Mouse (Mus musculus) layer of hippocampus, adult 2 months (tissue): Measurements from ENCODE around the gene Psme2b. TPM values are rescaled to one million over a fixed set of nuclear protein-coding genes. Genes with fewer than 3 reads are reported as not detected.
"Not testable (repeated sequence)": the region's sequence is repeated elsewhere in the genome, so short reads cannot be mapped to it uniquely, and the experiment has no call there.

Source experiments
- DNase-seq, 2 experiments: peaks; one replicate each; pipeline ENCODE4 v3.0.0; 2022; ENCODE audit warnings: low spot score in 2 of 2
- H3K27ac ChIP-seq: fragments of 200-600 bp; 2 replicates; pipeline ENCODE4 v1.8.1; 2022
- H3K4me3 ChIP-seq: fragments of 200-600 bp; 2 replicates; pipeline ENCODE4 v1.8.1; 2022; ENCODE audit warnings: mild to moderate bottlenecking
- CTCF ChIP-seq: fragments of 200-600 bp; conservative IDR thresholded peaks from 2 replicates; pipeline ENCODE4 v1.8.1; 2022; ENCODE audit warnings: antibody characterized with exemption, mild to moderate bottlenecking, moderate library complexity
- total RNA-seq, 2 experiments: library from RNA; stranded (reverse); gene quantifications; 2 replicates each; pipeline ENCODE4 v1.2.3; 2021

Gene Psme2b
- total RNA-seq, 2 experiments from 2014 or later = 1.2 to 1.3 TPM

- TF ChIP-seq CTCF = no peak
- no peak overlapping the region for H3K4me3 ChIP-seq
- H3K27ac ChIP-seq = no peak overlapping the region
- DNase-seq = no peak
Observed at GRCm38 (mm10) chr11:48918380-48918779, 27.6 kb downstream of the Psme2b start.

GRCm38 (mm10) chr11:48913611-48914010, 32.4 kb downstream of the Psme2b start:
- Histone ChIP-seq H3K4me3 (no peak overlapping the region), H3K27ac (no peak overlapping the region)
- TF ChIP-seq CTCF = no peak
- no peak for DNase-seq

- TF ChIP-seq CTCF = no peak
- H3K4me3 ChIP-seq = no peak overlapping the region
- no peak overlapping the region for H3K27ac ChIP-seq
- DNase-seq = no peak
Observed at GRCm38 (mm10) chr11:48908459-48908858, 37.5 kb downstream of the Psme2b start.

- no peak within 1 kb of the TSS for H3K27ac ChIP-seq
- DNase-seq = no peak
- TF ChIP-seq CTCF = no peak
- no peak within 1 kb of the TSS for H3K4me3 ChIP-seq
Observed at GRCm38 (mm10) chr11:48902021-48902420, 44.0 kb downstream of the Psme2b start, which contains the start of gene Gm5431. TSS of gene Gm5431 (minus strand) at chr11:48902214.

GRCm38 (mm10) chr11:48901567-48901930, 44.4 kb downstream of the Psme2b start:
- H3K27ac ChIP-seq, H3K4me3 ChIP-seq, DNase-seq: not testable (repeated sequence)

- not testable (repeated sequence) for DNase-seq, H3K4me3 ChIP-seq
Observed at GRCm38 (mm10) chr11:48900654-48901566, 45.1 kb downstream of the Psme2b start.

DNA sequence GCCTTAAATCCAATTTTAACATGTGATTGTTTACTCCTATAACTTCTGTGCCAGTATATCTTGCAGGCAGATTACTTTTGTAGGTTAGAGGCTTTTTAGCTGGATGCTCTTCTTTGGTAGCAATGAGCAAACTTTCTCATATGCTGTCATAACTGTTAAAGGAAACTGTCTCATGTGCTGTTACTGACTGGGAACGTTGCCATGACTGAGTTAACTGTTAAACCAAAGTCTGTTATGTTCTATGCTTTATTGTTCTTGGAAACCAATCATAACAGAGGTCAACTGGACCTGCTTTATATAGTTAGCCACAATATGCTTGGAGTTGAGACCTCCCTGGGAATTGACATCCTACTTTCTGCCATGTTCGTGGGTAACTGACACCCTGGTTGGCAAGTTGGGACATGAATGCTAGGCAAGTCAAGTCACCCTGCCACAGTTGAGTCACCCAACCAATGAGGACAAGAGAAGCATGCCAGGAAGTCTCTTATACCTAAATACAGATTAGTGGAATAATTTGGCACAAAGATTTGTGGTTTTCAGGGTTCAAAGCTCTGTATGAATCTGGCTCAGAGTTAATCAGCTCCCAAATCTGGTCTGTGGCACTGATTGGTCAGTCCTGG, 47.1 kb downstream of the Psme2b start:
- Histone ChIP-seq H3K27ac (no peak overlapping the region), H3K4me3 (no peak overlapping the region)
- no peak for DNase-seq
- no peak for TF ChIP-seq CTCF

More at GRCm38 (mm10) chr11:48900654-48901566, 45.1 kb downstream of the Psme2b start:
- not testable (repeated sequence) for H3K27ac ChIP-seq

Other genes starting within 250 kb of the Psme2b start
- 100 to 1,000 TPM; 226 to 240 TPM for gene Rack1, start 145.9 kb downstream of the Psme2b start, total RNA-seq
- gene Trim41, start 128.8 kb downstream of the Psme2b start, total RNA-seq = 10 to 100 TPM; 56.8 to 61.5 TPM
- 1 to 10 TPM; 2.6 to 2.8 TPM for gene Trim7, start 120.0 kb downstream of the Psme2b start, total RNA-seq
- gene Gm12184, start 119.5 kb downstream of the Psme2b start, total RNA-seq = 1 to 10 TPM in 1 of 2 experiments, under 1 TPM in 1; 0.79 to 1.3 TPM
- gene Irgm1, start 74.5 kb downstream of the Psme2b start, total RNA-seq = 1 to 10 TPM; 3.6 to 4.3 TPM
- gene Gm5431, start 44.0 kb downstream of the Psme2b start, total RNA-seq = under 1 TPM; 0.12 to 0.38 TPM
- not detected for gene Olfr56, start 32.7 kb upstream of the Psme2b start, total RNA-seq
- gene 9930111J21Rik1, start 33.2 kb upstream of the Psme2b start, total RNA-seq = 1 to 10 TPM in 1 of 2 experiments, under 1 TPM in 1; 0.91 to 1.8 TPM
- under 1 TPM; 0.13 to 0.25 TPM for gene Gm12185, start 46.0 kb upstream of the Psme2b start, total RNA-seq
- under 1 TPM; 0.27 to 0.54 TPM for gene Tgtp1, start 48.0 kb upstream of the Psme2b start, total RNA-seq
- gene 9930111J21Rik2, start 105.1 kb upstream of the Psme2b start, total RNA-seq = 1 to 10 TPM; 1.0 to 2.0 TPM
- gene Tgtp2, start 118.0 kb upstream of the Psme2b start, total RNA-seq = under 1 TPM in 1 of 2 experiments, not detected in 1; 0.59 TPM
- under 1 TPM; 0.41 to 0.56 TPM for gene Ifi47, start 130.4 kb upstream of the Psme2b start, total RNA-seq
- gene Olfr1396, start 168.7 kb upstream of the Psme2b start, total RNA-seq = not detected
- not detected for gene Olfr1395, start 196.1 kb upstream of the Psme2b start, total RNA-seq
- not detected for gene Olfr1394, start 208.2 kb upstream of the Psme2b start, total RNA-seq
- not detected for gene Btnl9, start 241.0 kb upstream of the Psme2b start, total RNA-seq